Mouse (Mus musculus): Measurements from ENCODE around the gene Cacna1d.

DNA sequence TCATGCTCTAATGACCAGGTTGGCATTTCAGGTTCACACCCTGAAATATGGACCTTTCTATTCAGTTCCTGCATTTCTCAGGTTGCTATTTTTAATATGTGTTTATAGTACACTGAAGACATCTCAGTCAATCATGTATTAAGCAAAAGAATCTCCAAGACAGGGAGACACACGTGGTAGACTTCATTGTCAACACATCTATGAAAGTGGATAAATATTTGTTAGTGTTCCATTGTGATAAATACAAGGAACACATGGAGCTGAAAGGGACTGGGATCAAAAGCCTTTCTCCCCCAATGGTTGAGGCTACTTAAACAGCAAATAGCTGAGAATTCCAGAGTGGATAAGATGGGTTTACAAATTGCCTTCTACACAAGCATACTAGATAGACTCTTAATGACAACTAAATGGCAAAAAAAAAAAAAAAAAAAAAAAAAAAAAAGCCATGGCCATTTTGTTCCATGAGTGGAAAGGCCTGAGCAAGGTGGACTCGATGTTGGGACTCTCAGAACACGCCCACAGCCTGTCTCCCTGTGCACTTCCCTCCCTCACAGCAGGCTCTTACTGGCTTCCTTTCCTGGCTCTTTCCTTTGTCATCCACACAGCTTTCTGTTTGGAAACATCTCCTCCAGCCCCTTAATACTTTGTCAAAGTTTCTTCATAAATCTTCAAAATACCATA is 127.6 kb downstream of the Cacna1d start:
- no peak for TF ChIP-seq CTCF (IDR thresholded peaks at IDR 0.05; ENCODE audit: low read depth, low read length)
- no peak for TF ChIP-seq POLR2A (IDR thresholded peaks at IDR 0.05; ENCODE audit: borderline replicate concordance, low read depth, low read length)
